Mouse (Mus musculus) A20 (cell line): ENCODE measurements at regions not wholly inside any gene's neighbourhood (a gene's known extent, or its start where the extent isn't known, plus 50 kb on each side); places are given as distances from the start of the nearest gene placed in this dataset.
"Not testable (repeated sequence)": the region's sequence is repeated elsewhere in the genome, so short reads cannot be mapped to it uniquely, and the experiment has no call there.

Experiments
- DNase-seq: peaks from one replicate; pipeline ENCODE4 v3.0.0-alpha.2; 2011; ENCODE audit warnings: low read depth, low spot score

DNA sequence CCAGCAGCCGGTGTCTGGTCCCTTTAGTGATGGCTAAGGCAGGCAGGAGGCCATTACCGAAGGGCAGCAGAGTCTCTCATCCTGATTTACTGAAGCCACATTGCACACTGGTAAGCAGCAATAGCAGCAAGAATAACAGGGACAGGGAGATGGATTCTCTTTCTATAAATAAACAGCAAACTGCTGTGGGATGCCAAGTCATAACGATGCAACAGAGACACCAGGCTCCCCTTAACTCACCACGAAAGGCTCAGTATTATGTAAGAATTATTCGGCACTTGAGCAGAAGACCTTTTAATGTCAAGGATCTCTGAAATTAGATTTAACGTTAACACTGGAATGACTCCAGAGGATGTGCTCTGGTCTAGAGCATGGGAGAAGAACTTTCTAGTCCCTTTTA lies 202.1 kb downstream of the Ddx10 start:
- no peak for DNase-seq

DNA sequence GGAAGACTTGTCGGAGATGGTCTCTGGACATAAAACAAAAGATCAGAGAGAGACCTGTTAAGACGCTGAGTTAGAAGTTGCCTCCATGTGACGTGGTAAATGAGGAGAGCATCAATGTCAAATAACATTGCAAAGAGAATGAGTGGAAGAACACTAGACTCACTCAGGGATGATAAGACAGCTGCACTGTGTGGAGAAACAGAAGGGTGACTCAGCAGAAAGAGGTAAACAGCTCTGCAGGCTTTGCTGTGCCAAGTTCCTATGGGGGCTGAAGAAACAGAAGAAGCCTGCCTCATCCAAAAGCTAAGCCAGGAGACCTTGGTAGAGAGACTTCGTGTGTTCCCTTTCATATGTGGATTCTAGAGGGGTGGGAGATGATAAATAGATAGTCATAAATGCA lies 214.1 kb downstream of the Ddx10 start:
- no peak for DNase-seq

DNA sequence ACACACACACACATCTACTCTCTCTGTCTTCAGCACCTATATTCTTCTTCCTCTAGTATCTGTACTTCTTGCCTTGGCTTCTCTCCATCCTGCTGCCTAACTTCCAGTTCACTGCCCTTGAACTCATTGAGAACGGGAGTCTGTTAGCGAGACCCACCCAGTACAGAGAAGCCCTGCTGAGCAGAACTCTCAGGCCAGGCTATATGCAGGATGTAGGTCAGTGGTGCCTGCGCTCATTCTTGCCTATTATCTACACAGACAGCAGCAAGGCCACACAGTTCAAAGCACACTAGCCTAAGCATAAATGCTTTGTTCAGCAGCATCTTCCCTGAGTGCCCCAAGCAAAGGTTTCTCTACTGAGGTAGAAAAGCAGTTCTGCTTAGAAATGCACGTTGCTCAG lies 225.8 kb downstream of the Ddx10 start:
- DNase-seq, result no peak

DNA sequence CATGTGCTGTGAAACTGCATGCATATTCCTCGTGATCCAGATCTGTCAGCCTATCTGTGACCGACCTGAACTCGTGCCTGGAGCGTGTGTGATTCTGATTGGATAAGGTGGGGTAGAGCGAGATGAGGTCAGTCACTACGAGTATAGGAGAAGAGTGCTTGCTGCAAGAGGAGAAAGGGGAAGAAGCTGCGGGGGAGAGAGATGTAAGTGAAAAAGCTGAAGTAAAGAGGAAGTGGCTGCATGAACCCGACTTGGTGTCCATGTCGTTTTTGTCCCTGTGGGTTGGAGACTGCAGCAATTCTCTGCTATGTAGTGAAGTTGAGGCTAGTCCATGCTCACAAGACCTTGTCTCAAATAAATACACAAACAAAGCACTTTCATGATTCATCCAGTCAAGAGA lies 237.1 kb downstream of the Ddx10 start:
- peak; percentile 61 for DNase-seq

DNA sequence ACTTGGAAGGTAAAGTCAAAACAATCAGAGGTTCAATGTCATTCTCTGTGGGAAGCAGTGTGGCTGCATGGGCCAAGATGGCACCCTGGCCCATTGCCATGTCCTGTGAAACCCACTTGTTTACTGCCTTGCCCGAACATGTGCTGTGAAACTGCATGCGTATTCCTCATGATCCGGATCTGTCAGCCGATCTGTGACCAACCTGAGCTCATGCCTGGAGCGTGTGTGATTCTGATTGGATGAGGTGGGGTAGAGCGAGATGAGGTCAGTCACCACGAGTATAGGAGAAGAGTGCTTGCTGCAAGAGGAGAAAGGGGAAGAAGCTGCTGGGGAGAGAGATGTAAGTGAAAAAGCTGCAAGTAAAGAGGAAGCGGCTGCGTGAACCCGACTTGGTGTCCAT lies 240.5 kb downstream of the Ddx10 start:
- peak; percentile 13 for DNase-seq

DNA sequence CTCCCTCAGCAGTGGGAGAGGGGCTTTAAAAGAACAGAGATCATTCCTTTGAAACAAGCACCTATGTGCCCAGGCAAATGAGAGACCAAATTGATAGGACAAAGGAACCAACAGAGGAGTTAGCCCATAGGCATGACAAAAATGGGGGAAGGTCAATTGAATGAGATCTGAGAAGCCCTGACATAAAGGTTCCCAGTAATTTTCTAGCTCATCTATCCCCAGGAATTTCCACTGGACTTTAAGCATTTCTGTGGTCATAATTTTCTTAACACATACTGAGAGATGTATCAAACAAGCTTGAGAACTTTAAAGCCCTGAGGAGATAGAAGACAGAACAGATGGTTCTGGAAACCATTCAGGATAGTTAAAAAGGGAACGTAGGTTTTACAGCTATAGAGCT lies 241.8 kb downstream of the Ddx10 start:
- no peak for DNase-seq

DNA sequence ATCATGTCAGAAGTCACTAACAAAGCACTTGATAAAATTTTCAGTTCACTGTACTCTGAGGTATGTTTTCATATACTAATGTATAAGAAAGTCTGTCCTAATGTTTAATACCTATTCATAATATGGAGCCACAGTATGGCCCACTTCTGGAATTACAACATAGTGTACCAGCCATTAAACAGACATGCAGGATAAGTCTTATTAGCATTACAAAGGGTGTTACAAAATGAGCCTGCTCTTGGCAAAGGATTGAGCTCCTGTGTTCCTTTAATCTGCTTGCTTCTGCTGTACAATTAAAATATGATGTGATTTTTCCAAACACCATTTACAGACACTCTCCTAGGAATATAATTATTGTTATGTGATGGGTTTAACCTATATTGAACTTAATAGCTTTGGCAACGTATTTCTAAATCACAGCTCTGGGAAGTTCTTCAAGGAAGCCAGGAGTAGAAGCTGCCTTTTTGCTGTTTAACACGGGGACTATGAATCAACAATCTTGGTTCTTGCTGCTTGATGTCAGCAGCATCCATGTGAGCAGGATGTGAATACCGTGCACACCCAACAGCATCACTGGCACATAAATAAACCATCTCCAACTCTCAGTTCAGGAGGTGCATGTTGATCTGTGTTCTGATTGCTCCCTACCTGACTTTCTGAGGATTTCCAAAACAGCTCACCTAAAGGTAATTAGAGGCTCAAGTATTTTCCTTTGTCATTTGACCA lies 243.4 kb downstream of the Ddx10 start:
- no peak for DNase-seq

DNA sequence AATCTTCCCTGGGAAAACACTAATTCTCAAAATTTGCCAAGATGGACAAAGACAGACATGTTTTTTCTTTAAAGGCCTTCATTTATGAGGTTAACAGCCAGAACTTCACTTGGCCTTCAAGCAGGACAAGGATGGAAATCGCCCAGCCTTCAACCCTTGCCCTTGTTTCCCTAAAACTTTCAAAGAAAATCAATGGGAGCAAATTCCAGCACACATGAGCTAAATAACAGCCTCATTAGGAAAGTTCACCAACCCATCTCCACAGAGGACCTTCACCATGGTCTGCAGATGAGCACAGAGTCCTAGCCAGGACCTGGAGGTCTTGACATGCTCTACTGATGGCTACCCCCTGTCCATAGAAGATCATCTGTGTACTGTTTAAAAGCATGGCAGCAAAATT lies 271.8 kb downstream of the Ddx10 start:
- no peak for DNase-seq

DNA sequence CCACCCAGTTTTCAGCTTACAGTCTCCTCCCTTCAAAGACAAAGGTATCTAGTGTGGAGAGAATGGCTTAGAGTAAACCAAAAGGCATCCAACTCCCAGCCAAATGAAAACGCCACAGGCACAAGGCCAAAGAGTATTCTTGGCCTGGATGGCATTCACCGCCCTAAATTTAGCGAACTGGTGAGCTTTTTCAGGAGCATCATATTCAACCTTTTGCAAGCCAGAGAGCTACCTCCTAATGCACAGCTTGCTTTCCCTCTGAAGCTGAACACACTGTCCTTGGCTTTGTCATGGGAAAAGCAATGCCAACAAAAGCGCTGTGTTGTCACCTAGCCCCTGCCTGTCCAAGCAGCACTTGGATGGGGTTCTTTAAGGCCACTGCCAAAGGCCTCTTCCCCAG lies 282.2 kb downstream of the Ddx10 start:
- no peak for DNase-seq

DNA sequence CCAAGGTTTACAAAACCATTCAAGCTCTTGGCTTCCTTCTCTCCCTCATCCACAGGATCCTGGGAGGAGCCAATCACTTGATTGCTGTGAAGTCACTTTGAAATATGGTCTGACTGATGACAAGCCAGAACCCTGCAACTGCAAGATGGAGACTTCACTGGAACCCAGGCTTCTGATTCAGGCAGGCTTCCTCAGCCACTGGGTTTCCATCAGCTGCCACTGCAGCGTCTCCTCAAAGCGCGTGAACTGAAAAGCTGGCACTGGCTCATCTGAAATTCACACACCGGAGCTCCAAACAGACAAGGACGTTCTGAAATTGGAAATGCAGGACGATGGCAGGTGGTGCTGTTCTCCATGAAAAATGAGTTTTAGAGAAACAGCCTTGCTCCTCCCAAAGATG lies 280.1 kb upstream of the AI593442 start:
- no peak for DNase-seq

DNA sequence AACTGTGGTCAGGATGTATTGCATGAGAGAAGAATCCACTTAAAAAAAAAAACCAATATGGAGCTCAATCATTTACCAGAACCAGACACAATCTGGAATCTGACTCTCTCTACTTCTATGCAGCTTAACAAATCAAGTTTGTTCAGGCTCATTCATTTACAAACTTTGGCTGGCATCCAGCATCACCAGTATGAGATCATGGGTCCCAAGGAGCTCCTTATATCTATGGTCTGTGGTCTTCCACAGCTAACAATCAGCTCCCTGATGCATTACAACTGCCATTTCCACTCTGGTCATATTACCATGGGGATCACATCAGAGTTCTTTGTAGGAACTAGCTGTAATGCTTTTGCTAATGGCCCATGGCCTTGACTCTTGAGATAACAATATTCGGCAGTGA lies 277.7 kb upstream of the AI593442 start:
- DNase-seq, result no peak

DNA sequence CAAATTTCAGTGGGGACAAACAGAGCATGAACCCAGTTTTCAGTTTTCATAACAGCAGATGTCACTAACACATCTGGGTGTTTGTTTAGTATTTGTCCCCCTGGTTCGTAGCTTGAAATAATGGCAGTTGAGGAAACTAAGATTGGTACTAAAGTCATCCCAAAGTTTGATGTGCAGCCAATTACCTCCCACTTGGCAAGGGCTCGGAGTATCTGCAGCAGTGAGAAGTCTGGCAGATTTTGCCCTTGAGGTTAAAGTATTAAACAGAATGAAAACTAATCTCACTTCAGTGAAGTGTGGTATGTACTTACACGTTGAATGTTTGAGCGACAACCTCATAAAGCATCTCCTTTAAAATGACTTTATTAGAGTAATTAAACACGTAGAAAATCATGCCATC lies 264.5 kb upstream of the AI593442 start:
- no peak for DNase-seq

DNA sequence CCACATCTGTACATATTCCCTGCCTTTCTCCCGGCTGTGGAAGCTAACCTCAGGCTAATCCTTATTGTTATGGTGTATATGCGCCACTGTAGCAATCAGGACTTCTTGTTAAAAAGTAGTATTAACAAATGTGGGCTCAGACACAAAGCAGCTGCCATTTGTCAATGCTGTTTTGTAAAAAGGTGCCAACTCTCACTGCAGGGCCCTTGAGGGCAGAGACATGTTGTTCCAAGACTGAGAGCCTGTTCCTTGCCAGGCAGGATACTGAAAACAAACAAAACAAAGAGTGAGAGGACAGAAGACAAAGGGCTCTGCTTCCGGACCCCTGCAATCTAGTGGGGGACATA lies 262.0 kb upstream of the AI593442 start:
- no peak for DNase-seq

DNA sequence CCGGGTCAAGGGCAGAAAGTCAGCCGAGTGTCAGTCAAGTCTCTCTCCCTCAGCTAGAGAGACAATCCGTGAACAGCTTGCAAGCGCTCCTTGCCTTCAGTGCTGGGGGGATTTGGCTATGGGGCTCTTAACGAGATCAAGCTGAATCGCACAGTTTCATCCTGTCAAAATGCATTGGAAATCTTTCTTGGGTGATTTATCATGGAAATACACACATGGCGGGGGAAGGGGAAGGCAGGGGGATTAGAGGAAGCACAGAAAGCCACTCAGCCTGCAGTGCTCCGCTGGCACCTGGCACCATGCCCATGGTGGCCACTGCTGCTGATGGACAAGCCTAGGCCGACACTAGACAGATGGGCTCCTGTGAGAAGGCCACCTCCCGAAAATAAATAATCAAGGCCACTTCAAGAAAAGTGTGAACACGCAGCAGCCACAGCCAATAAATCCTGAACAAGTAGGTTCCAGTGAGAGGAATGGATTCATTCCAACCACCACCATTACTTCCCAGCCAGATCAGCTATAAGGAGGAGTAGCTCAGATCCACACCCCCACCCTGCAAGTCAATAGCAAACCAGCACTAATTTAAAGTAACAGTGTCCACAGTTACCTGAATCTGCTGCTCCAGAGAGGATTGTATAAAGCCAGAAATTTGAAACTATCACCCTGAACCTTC lies 261.5 kb upstream of the AI593442 start:
- DNase-seq, result no peak

DNA sequence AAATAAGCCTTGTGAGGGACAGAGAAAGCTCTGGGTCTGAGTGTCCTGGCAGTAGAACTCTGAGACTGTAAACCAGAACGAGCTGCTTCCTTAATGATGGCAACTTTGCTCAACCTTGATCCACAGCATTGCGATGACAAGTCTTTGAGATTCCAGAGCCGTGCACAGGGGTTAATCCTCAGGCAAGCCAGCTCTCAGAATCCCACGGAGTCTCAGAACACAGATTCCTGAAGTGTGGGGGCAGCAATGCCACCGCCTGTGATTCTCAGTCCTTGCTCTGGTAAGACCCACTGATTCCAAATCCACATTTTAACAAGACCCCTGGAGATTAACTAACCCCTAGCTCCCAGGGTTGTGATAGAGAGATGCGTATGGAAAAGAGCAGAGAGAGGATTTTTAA lies 255.5 kb upstream of the AI593442 start:
- no peak for DNase-seq

DNA sequence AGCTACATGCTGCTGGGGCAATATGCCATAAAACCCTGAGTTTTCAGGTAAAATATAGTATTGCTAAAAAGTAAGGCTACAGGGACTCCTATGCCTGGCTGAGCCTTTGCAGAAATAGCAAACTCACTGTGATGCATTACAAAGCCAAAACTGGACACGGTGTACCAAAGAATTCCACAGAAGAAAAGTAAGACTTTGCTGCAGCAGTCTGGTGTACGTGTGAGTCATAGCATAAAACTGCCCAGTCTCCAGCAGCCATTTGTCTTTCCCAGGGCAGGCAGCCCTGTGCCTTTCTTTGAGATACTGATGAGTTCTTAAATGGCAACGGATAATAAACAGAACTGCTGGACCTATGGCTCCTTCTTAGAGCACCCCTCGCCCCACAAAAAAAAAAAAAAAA lies 237.9 kb upstream of the AI593442 start:
- DNase-seq, result no peak

DNA sequence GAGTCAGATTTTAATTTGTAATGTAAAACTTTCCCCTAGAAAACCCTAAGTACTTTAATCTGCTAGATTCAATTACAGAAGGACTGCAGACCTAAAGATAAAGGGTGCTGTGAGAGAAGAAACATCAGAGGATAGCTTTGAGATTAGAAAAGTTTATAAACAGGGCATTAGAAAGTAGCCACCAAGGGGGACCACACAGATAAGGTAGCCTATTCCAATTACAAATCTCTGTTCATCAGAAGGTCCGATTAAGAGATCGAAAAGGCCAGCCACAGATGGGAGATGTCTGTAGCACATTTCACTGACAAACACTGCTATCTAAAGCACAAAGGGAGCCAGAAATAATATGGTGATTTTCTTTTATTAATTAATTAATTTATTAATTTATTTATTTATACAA lies 209.1 kb upstream of the AI593442 start:
- not testable (repeated sequence) for DNase-seq

DNA sequence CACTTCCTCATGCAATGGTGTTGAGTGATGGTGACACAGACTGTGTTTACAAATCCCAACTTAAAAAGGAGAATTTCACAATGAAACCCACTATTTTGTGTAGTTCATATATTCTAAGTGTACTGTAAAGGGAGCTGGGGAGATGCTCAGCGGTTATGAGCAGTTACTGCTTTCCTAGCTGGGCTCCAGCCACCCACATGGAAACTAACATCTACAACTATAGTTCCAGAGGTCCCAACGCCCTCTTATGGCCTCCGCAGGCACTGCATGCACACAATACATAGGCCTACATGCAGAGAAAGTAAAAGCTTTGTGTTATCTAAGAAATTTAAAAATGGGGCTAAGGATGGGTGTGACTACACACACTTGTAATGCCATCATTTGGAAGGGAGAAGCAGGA lies 208.4 kb upstream of the AI593442 start:
- DNase-seq, result not testable (repeated sequence)

DNA sequence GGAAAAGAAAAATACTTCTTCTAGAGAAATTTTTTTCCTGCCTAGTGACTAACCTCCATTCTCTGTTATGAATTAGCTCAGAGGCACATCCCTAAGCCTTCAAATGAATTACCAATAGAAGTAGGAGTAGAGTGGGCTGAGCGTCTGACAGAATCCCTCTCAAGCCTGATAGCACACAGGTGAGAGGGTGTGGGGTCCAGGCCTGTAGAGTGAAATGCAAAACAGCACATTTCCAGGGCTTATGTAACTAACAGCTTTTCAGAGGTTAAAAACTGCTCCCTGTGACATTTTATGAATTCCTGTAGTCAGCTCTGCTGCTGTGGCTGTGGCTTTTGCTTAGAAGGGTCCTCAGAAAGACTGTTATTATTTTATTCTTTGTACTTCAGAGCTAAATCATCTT lies 187.7 kb upstream of the AI593442 start:
- DNase-seq, result no peak

DNA sequence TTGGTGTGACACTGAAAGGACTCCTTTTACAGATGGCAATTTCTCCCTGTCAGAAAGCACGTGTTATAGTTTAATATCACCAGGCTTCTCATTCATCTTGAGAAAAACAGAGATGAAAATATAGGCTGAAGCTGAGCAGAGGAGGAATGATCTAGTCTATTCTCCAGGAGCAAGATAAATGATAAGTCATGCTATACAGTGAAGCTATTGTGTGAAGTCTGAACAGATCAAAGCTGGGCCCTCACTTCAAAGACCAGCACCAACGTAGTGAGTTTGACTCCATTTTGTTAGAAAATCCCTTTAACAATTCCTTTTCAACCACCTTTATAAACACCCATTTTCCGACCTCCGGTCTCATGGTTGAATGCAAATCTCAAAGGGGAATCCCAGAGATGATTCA lies 180.7 kb upstream of the AI593442 start:
- no peak for DNase-seq

DNA sequence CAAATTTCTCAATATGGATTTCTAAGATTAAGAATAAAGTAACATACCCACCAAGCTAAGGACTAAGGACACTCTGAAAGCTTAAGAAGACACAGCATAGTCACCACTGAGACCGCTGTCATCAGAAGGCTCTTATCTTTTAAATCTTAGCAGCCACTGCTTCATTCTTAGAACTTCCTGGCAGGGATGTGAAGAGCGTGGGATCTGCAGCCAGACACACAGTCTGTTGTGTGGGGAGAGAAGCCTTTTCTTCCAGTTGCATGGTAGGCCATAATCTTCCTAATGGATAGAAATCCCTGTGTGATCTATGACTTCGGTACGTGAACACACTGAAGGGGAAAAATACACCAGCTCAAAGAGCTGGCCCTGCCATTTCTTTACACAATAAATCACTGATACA lies 178.8 kb upstream of the AI593442 start:
- no peak for DNase-seq

DNA sequence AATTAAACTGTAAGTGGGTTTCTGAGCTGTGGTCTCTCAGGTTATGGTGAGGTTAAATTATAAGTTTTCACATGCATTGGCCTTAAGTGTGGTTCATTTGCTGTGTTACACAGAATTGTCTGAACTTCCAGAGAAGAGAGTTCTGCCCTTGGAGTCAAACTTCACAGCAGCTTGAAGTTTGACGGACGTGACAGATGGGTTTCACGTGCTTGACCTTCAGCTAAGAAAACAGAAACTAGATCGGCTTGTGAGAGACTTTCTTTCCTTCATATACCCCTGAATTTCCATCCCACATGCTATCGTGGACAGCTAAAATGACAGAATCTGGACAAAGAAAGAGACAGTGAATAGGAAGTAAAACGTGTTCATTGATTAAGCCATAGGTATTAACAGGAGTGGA lies 173.8 kb upstream of the AI593442 start:
- peak; percentile 21 for DNase-seq

DNA sequence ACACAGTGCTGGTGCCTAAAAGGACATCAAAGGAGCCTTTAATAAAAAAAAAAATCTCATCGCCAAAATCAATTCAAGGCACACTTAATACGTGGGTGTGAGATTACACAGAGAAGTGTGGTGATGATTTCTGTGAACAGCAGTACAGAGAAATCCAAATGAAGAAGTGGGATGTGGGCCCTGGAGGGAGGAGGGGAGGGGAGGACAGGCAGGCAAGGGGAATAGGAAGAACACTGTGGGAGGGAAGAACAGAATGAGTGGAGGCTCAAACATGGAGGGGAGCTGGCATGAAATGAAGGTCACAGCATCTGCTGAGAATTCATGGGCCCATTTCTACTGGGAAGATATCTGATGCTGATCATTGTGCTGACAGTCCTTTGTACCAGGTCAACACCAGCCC lies 171.0 kb upstream of the AI593442 start:
- no peak for DNase-seq

DNA sequence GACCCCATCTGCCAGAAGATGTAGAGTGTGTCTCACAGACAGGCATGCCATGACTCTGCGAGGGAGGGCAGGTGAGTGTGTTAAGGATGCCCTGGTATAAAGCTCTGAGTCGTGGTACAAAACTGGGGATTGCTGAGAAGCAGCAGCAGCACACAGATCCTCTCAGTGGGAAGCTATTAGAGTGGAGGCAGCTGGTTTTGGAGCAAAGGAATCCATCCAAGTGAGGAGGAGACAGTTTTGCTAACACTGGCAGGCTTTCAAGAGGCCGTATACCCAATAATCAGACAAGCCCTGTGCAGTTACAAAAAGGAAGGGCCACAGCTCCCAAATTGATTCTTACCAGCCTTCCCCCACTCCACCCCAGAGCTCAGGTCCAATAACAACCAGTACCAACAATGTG lies 170.4 kb upstream of the AI593442 start:
- DNase-seq, result no peak
